Mouse (Mus musculus) lung, embryonic 15.5 days (tissue): ENCODE measurements at regions not wholly inside any gene's neighbourhood (a gene's known extent, or its start where the extent isn't known, plus 50 kb on each side); places are given as distances from the start of the nearest gene placed in this dataset.

Experiments used
- ATAC-seq: fragments of 200-750 bp; cut with Nextera tagmentation; 2 replicates; pipeline ENCODE4 v1.8.0; 2017; ENCODE audit warnings: moderate number of reproducible peaks, borderline replicate concordance; ENCODE audit not compliant: low FRiP score, low TSS enrichment; ENCODE audit errors: extremely low read depth
- H3K27ac ChIP-seq: fragments of 300-500 bp; sonication (generic); 2 replicates; pipeline ENCODE4 v1.5.1; 2015; ENCODE audit warnings: moderate library complexity, mild to moderate bottlenecking, inconsistent platforms
- H3K27me3 ChIP-seq: fragments of 300-500 bp; sonication (generic); 2 replicates; pipeline ENCODE4 v1.6.1; 2015; ENCODE audit warnings: inconsistent platforms
- H3K36me3 ChIP-seq: fragments of 300-500 bp; sonication (generic); 2 replicates; pipeline ENCODE4 v1.6.1; 2015; ENCODE audit warnings: inconsistent platforms
- H3K4me1 ChIP-seq: fragments of 300-500 bp; sonication (generic); 2 replicates; pipeline ENCODE4 v1.6.1; 2015; ENCODE audit warnings: inconsistent platforms
- H3K4me2 ChIP-seq: fragments of 300-500 bp; sonication (generic); 2 replicates; pipeline ENCODE4 v1.6.1; 2015; ENCODE audit warnings: inconsistent platforms, mild to moderate bottlenecking, moderate library complexity
- H3K4me3 ChIP-seq: fragments of 300-500 bp; sonication (generic); 2 replicates; pipeline ENCODE4 v1.5.1; 2015; ENCODE audit warnings: mild to moderate bottlenecking, inconsistent platforms
- H3K9ac ChIP-seq: fragments of 300-500 bp; sonication (generic); 2 replicates; pipeline ENCODE4 v1.6.1; 2015; ENCODE audit warnings: inconsistent platforms
- H3K9me3 ChIP-seq: fragments of 300-500 bp; sonication (generic); 2 replicates; pipeline ENCODE4 v1.6.1; 2016; ENCODE audit warnings: inconsistent platforms
- WGBS: fragments of 180-500 bp; shearing (Covaris S2); methylation state at CpG from one replicate; pipeline ENCODE4 v1.1.7; 2015; 5-methylcytosine and 5-hydroxymethylcytosine counted together

DNA sequence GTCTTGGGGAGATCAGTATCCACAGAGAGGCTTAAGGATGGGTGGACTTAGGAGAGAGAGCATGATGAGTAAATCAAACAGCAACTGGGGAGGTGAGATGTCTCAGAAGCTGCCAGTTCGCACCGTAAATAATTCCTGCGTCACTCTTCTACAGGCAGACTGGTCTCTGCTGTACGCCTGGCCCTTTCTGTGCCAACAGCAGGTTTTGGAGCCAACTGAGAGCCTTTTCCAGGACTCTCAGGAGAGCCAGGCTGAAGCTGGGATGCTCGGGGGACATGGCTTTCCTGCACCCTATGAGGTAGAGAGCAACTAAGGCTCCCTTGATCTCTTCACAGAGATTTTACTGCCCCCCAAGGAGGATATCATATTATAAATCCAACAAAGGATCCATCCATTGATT is 134.3 kb upstream of the Gsc start:
- no peak for ATAC-seq
- Histone ChIP-seq H3K9ac (no peak overlapping the region), H3K27ac (no peak overlapping the region), H3K4me1 (peaks cover 9% of the 10 kb centered on the region; the same call in 1 of the 2 replicates), H3K4me3 (no peak overlapping the region), H3K27me3 (0 out of 2 replicates have a peak, but pooled peaks cover 3% of the 10 kb centered on the region), H3K9me3 (no peaks in the 10 kb centered on the region), H3K36me3 (no peaks in the 10 kb centered on the region), H3K4me2 (no peak overlapping the region)
- 72% methylated on average over 5 of the region's 5 CpGs for WGBS

DNA sequence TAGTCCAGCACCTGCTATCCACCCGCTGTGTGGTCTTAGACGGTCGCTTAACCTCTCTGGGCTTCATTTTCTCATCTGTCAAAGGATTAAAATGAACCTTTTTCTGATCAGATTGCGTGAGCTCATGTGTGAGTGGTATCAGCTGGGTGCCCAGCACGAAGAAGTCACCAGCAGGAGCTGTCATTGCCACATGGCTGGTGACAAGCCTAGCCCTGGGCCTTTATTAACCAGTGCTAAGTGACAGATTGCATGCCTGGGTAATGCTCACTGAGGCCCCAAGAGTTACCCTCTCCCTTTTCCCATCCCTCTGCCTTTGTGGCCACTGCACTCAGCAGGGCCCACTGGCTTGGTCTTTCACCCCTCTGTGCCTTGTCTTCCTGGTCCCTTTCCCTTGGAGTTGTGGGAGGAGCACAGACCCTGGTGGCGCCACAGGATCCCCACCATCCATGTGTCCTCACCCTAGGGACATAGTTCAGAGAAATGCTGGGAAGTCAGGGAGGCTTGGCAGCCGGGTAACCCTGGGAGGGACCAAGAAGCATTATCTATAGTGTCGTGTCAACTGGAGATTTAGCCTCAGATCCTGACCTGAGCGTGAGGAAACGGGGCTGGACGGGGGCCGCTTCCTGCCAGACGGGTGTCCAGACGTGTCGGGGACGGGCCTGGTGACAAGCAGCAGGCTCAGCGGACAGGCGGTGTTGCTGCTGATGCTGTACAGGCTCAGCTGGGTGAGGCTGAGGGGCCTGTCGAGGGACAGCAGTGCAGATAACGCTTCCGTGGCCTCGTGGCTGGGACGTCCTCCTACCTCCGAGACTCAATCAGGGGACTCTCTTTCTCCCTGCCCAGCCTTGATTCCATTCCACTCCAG is 132.6 kb upstream of the Gsc start:
- WGBS, result 33% methylated on average over 24 of the region's 24 CpGs

DNA sequence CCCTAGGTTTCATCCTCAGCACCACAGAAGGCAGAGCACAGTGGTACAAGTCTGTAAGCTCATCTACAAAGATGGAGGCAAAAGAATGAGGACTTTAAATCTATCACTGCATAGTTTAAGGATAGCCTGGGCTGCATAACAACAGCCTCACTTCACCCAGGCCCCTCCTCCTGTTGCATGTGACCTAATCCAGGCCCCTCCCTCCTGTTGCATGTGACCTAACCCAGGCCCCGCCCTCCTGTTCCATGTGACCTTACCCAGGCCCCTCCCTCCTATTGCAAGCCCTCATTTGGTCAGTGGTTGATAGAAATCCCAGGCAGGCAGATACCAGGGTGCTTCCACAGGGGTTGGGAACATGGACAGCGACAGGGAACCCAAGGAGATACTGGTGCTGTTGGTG is 124.9 kb upstream of the Gsc start:
- H3K27me3 ChIP-seq, result no peaks in the 10 kb centered on the region
- no peak overlapping the region for H3K4me2 ChIP-seq
- no peaks in the 10 kb centered on the region for H3K4me1 ChIP-seq
- H3K36me3 ChIP-seq, result no peaks in the 10 kb centered on the region
- no peak overlapping the region for H3K4me3 ChIP-seq
- no peak overlapping the region for H3K27ac ChIP-seq
- H3K9ac ChIP-seq, result no peak overlapping the region
- 55% methylated on average over 2 of the region's 2 CpGs for WGBS
- no peaks in the 10 kb centered on the region for H3K9me3 ChIP-seq
- ATAC-seq, result no peak

More for the DNA sequence above, 132.6 kb upstream of the Gsc start:
- H3K4me1 ChIP-seq, result peaks cover 9% of the 10 kb centered on the region; the same call in 1 of the 2 replicates
- no peak overlapping the region for H3K4me3 ChIP-seq
- no peaks in the 10 kb centered on the region for H3K9me3 ChIP-seq
- no peak overlapping the region for H3K4me2 ChIP-seq
- no peaks in the 10 kb centered on the region for H3K36me3 ChIP-seq
- no peak overlapping the region for H3K27ac ChIP-seq
- peak; percentile 86 for ATAC-seq
- no peak overlapping the region for H3K9ac ChIP-seq
- H3K27me3 ChIP-seq, result 0 out of 2 replicates have a peak, but pooled peaks cover 3% of the 10 kb centered on the region

DNA sequence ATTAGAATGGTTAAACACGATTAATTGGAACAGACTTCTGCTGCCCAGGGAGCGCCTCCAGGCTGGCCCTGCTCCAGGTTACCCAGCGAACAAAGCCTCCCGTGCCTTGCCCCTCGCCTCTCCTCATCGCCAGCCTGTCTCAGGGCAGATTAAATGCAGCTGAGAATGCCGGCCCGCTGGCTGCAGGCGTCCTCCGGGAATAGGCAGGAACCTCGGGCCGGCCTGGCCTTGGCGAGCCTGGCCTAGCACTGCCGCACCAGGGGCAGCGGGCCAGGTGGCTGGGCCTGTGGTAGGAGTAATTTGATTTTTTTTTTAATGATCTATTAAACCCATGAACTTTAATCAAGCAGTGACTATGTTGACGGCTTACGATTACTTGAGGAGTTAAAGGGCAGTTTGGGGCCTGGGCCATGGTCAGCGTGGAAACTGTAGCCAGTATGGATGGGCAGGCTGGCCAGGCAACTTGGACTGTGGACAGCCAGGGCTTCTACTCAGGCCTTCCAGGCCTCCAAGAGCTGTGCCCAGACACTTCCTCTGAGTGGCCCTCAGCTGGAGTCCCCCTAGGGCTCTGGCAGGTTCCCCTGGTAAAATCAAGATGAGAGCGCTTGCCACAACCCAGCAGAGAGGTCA is 120.5 kb upstream of the Gsc start:
- Histone ChIP-seq H3K4me2 (no peak overlapping the region), H3K9ac (no peak overlapping the region), H3K27me3 (no peaks in the 10 kb centered on the region)

DNA sequence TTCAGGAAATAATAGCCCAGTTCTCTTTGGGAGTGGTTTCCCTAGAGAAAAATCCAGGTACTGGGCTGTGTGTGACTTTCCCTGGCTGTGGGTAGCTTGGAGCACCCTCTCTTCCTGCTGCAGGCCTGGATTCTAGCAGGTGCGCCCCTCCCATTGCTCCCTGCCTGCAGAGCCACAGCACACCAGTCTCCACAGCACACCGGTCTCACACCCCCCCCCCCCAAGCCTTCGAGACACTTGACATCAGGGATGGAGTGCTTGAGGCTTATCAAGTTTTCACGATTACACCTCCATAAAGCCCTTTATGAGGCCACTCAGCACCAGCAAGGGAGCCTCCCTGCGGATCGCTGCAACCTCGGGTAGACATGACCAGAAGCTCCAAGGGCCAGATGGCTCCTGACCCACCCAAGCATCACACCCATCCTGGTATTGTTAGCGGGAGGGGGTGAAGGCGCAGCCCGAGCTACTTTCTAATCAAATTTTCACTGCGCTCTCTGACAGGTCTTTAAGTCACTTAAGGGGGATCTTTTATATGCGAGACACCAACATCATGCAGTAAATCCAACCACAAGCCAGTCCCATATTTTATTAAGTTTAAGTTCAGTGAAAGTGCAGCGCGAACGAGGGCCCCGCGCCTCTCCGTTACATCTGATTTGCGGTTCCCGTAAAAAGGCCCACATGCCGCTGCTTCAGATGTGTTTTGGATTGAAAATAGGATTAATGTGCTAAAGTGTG is 119.8 kb upstream of the Gsc start:
- 63% methylated on average over 21 of the region's 21 CpGs for WGBS
- Histone ChIP-seq H3K4me2 (no peak overlapping the region), H3K9me3 (no peaks in the 10 kb centered on the region), H3K36me3 (no peaks in the 10 kb centered on the region), H3K27ac (no peak overlapping the region), H3K4me3 (no peak overlapping the region), H3K27me3 (no peaks in the 10 kb centered on the region), H3K4me1 (no peaks in the 10 kb centered on the region), H3K9ac (no peak overlapping the region)
- ATAC-seq, result 0 out of 2 replicates have a peak, but pooled peaks have one; percentile 52

More for the DNA sequence above, 120.5 kb upstream of the Gsc start:
- Histone ChIP-seq H3K4me3 (no peak overlapping the region), H3K4me1 (no peaks in the 10 kb centered on the region), H3K9me3 (no peaks in the 10 kb centered on the region), H3K36me3 (no peaks in the 10 kb centered on the region), H3K27ac (no peak overlapping the region)
- WGBS, result 49% methylated on average over 19 of the region's 19 CpGs
- ATAC-seq, result no peak

DNA sequence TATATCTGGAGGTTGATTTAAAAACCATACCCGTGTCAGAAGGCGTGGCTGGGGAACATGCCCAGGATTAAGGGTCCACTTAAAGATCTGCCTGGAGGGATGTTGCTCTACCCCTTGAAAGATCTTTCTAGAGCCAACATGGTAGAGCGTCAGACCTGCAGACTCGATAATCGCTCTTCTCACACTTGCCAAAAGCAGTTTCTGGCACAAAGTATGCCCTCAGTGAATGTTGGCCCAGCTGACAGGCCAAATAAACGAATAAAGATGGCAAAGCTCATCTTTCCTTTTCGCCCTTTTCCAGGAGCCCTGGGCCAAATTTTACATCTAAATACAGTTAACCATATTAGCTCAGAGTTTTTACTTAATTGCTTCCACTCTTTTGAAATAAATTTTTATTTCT is 118.4 kb upstream of the Gsc start:
- WGBS, result 81% methylated on average over 7 of the region's 7 CpGs

DNA sequence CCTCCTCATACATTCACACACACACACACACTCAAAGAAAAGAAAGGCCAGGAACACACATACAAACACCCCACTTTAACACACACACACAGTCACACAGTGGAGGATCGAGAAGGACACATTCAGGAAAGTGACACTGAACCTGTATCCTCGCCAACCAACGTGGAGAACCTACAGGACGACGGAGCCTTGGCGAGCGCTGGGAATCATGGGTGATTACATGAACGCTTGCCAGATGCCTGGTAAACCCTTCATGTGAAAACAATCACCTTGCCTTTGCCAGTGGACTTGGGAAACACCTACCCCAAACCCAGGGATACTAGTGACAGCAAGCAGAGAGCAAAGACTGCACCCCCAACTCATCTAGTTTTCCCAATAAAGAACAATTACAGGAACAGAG is 117.2 kb upstream of the Gsc start:
- no peaks in the 10 kb centered on the region for H3K27me3 ChIP-seq
- 87% methylated on average over 8 of the region's 8 CpGs for WGBS
- H3K27ac ChIP-seq, result no peak overlapping the region
- H3K4me1 ChIP-seq, result no peaks in the 10 kb centered on the region
- no peak for ATAC-seq
- no peaks in the 10 kb centered on the region for H3K9me3 ChIP-seq
- H3K9ac ChIP-seq, result no peak overlapping the region
- H3K4me2 ChIP-seq, result no peak overlapping the region
- no peak overlapping the region for H3K4me3 ChIP-seq
- H3K36me3 ChIP-seq, result no peaks in the 10 kb centered on the region

More for the DNA sequence above, 118.4 kb upstream of the Gsc start:
- Histone ChIP-seq H3K4me2 (no peak overlapping the region), H3K27me3 (no peaks in the 10 kb centered on the region), H3K36me3 (no peaks in the 10 kb centered on the region), H3K9ac (no peak overlapping the region), H3K4me1 (no peaks in the 10 kb centered on the region), H3K9me3 (no peaks in the 10 kb centered on the region), H3K4me3 (no peak overlapping the region), H3K27ac (no peak overlapping the region)
- no peak for ATAC-seq

DNA sequence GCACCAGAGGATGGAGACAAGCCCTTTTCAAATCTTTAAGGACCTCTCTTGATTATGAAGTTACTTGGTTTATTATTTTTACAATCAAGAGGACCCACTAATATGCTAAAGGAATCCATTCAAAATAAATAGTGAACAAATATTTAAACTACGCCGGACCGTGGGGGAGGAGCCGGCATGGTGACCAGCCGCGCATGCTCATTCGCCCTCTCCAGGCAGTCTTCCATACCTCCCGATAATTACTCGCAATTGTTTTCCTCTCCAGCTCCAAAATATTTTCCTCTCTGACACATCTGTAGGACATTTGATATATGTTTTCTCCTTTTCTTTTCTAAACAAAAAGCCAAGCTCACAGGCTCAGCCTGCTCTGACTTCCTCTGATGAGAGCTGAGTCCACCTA is 111.3 kb upstream of the Gsc start:
- Histone ChIP-seq H3K4me1 (0 out of 2 replicates have a peak, but pooled peaks cover 3% of the 10 kb centered on the region), H3K9me3 (no peaks in the 10 kb centered on the region), H3K4me2 (peak overlapping the region; percentile 49), H3K9ac (no peak overlapping the region), H3K36me3 (no peaks in the 10 kb centered on the region), H3K27ac (no peak overlapping the region), H3K27me3 (no peaks in the 10 kb centered on the region), H3K4me3 (peak overlapping the region; percentile 26)
- no peak for ATAC-seq
- WGBS, result 41% methylated on average over 9 of the region's 9 CpGs

DNA sequence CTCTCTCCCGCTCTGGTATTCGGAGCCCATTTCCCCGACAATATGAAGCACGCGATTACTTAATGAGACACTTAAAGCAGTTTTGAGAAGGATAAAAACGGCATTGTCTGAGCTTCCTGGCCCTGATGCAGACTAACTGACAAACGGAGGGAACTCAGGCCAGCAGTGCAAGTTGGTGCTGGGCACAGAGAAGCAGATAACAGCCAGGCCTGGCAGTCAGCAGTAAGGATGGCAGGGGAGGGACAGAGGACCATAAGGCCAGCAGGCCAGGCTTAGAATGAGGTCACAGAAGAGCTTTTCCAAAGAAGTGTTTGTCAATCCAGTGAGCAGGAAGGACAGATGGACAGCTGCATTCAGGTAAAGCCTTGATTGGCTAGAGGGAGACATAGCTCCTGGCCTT is 107.7 kb upstream of the Gsc start:
- Histone ChIP-seq H3K4me1 (0 out of 2 replicates have a peak, but pooled peaks cover 3% of the 10 kb centered on the region), H3K9me3 (no peaks in the 10 kb centered on the region), H3K4me3 (no peak overlapping the region), H3K36me3 (no peaks in the 10 kb centered on the region), H3K9ac (no peak overlapping the region), H3K27me3 (peaks cover 7% of the 10 kb centered on the region), H3K27ac (no peak overlapping the region), H3K4me2 (no peak overlapping the region)
- ATAC-seq, result no peak
- 50% methylated on average over 7 of the region's 7 CpGs for WGBS

DNA sequence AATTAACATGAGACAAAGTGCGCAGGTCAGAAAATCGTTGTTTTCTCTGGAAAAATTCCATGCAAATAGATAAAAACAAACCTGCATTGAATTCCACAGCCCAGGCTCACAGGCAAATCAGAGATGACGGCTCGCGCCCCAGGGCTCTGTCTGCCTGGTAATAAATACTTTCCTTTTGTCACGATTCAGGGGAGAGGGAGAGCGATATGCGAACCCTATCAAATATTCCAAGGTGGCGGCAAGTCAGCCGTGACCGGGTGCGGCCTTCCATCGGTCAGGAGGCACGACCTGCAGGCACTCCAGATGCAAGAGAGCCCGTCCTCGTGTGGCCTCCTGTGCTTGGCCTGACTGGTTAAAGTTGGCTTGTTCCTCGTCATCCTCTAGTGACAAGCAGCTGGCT is 94.5 kb upstream of the Gsc start:
- Histone ChIP-seq H3K27me3 (no peaks in the 10 kb centered on the region), H3K4me1 (no peaks in the 10 kb centered on the region), H3K4me2 (no peak overlapping the region), H3K4me3 (no peak overlapping the region), H3K36me3 (no peaks in the 10 kb centered on the region), H3K9me3 (no peaks in the 10 kb centered on the region), H3K27ac (no peak overlapping the region), H3K9ac (no peak overlapping the region)
- ATAC-seq, result no peak
- WGBS, result 77% methylated on average over 17 of the region's 17 CpGs

DNA sequence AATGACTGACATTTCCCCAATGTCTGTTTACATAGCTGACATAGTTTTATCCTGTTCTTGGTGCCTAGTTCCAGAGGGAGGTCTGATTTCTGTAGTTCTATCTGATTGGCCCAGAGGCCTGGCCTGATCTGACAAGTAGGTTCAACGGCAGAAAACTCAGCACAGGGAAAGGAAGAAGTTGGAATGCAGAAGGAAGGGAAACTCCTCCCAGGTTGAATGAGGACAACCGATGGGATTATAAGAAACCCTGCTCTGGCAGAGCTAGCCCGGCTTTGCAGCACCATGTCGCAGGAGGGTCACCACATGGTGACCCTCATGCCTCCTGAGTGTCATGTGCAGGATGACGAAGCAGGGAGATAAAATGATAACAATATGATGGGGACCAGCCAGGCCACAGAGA is 89.8 kb upstream of the Gsc start:
- WGBS, result 34% methylated on average over 5 of the region's 5 CpGs

More for the DNA sequence above, 89.8 kb upstream of the Gsc start:
- Histone ChIP-seq H3K4me3 (no peak overlapping the region), H3K9ac (no peak overlapping the region), H3K27ac (no peak overlapping the region), H3K4me2 (no peak overlapping the region), H3K9me3 (no peaks in the 10 kb centered on the region), H3K27me3 (no peaks in the 10 kb centered on the region), H3K4me1 (no peaks in the 10 kb centered on the region), H3K36me3 (no peaks in the 10 kb centered on the region)
- ATAC-seq, result no peak
